Mouse (Mus musculus): ENCODE results near the gene Elovl1. TPM values are rescaled to one million over a fixed set of nuclear protein-coding genes. Genes with fewer than 3 reads are reported as not detected.

Gene Elovl1
- total RNA-seq, 2 experiments from 2014 or later, result 37.5 to 37.7 TPM

Other genes with a start within 250 kb of the Elovl1 start
- 10 to 100 TPM; 38.1 to 39.0 TPM for gene Kdm4a, start 248.1 kb upstream of the Elovl1 start, total RNA-seq (2021)
- 10 to 100 TPM; 22.6 to 29.3 TPM for gene Ptprf, start 136.7 kb upstream of the Elovl1 start, total RNA-seq (2021)
- gene Szt2, start 18.8 kb upstream of the Elovl1 start, total RNA-seq (2021), result 10 to 100 TPM; 12.8 to 12.9 TPM
- gene Med8, start 18.8 kb upstream of the Elovl1 start, total RNA-seq (2021), result 10 to 100 TPM; 44.3 to 46.2 TPM
- 10 to 100 TPM; 24.9 to 25.3 TPM for gene Cdc20, start 9.3 kb downstream of the Elovl1 start, total RNA-seq (2021)
- gene Mpl, start 29.4 kb downstream of the Elovl1 start, total RNA-seq (2021), result under 1 TPM; 0.12 to 0.34 TPM
- gene Tie1, start 62.0 kb downstream of the Elovl1 start, total RNA-seq (2021), result 100 to 1,000 TPM; 114 to 120 TPM
- not detected for gene 2610528J11Rik, start 98.9 kb downstream of the Elovl1 start, total RNA-seq (2021)
- gene Tmem125, start 116.0 kb downstream of the Elovl1 start, total RNA-seq (2021), result under 1 TPM in 1 of 2 experiments, not detected in 1; 0.12 TPM
- gene Cfap57, start 192.7 kb downstream of the Elovl1 start, total RNA-seq (2021), result under 1 TPM; 0.07 to 0.17 TPM
- gene Ebna1bp2, start 192.7 kb downstream of the Elovl1 start, total RNA-seq (2021), result 10 to 100 TPM; 39.8 to 49.6 TPM
- gene Olfr62, start 230.9 kb downstream of the Elovl1 start, total RNA-seq (2021), result not detected